Comparison of ENCODE assay signal across 15 mouse cellular contexts in genomic region chr10:8972789-8973551, GRCm38 (mm10).
A peak's percentile ranks its signal among the peaks of the same experiment; 100 is the strongest.
DNase-seq lines count a peak whose midpoint lies in the region; ATAC-seq lines count a peak whose summit lies in the region.
"Had no signal": no experiment of that assay in that cellular context is flagged by ENCODE, and none has a peak within 500 bp of the region (broad histone marks: within the 10 kb centered on the region; RNA-seq: fewer than 3 reads in every experiment).

No protein-coding gene starts in this region.

- peak overlapping the region; percentile 68 for H3K27ac ChIP-seq in heart, embryonic 13.5 days (replicated peaks)
- no peak overlapping the region for H3K27ac ChIP-seq in limb, embryonic 13.5 days
- no peak overlapping the region for H3K27ac ChIP-seq in limb, embryonic 10.5 days
- H3K27ac ChIP-seq in embryonic facial prominence, embryonic 14.5 days (replicated peaks; ENCODE audit: low read depth, low read length) = 0 out of 2 replicates have a peak overlapping the region, but pooled peaks have one; percentile 28
- H3K27ac ChIP-seq in intestine, embryonic 16.5 days (ENCODE audit: low read length) = peak overlapping the region; percentile 43
- H3K27ac ChIP-seq: heart, adult 2 months; neural tube, embryonic 13.5 days had no signal

- H3K36me3 ChIP-seq in heart, embryonic 13.5 days = no peaks in the 10 kb centered on the region
- H3K36me3 ChIP-seq in limb, embryonic 13.5 days = no peaks in the 10 kb centered on the region
- no peaks in the 10 kb centered on the region for H3K36me3 ChIP-seq in limb, embryonic 10.5 days
- no peaks in the 10 kb centered on the region for H3K36me3 ChIP-seq in embryonic facial prominence, embryonic 14.5 days (ENCODE audit: control insufficient read depth, insufficient read depth, low read length)
- no peaks in the 10 kb centered on the region for H3K36me3 ChIP-seq in intestine, embryonic 16.5 days (ENCODE audit: control insufficient read depth, insufficient read depth, low read length)
- H3K36me3 ChIP-seq: midbrain, embryonic 15.5 days; neural tube, embryonic 13.5 days had no signal

- no peak overlapping the region for H3K4me2 ChIP-seq in heart, embryonic 13.5 days
- no peak overlapping the region for H3K4me2 ChIP-seq in limb, embryonic 13.5 days (replicated peaks)
- no peak overlapping the region for H3K4me2 ChIP-seq in embryonic facial prominence, embryonic 14.5 days (ENCODE audit: low read depth, low read length)
- no peak overlapping the region for H3K4me2 ChIP-seq in intestine, embryonic 16.5 days (ENCODE audit: low read depth, low read length)
- H3K4me2 ChIP-seq: midbrain, embryonic 15.5 days; neural tube, embryonic 13.5 days had no signal

- no peak for ATAC-seq in heart, embryonic 13.5 days (ENCODE audit: extremely low read depth, insufficient number of reproducible peaks, low FRiP score, low TSS enrichment)
- ATAC-seq in limb, embryonic 13.5 days (ENCODE audit: low FRiP score, low read depth) = peak; percentile 54; the same call in 1 of the 2 replicates
- ATAC-seq in embryonic facial prominence, embryonic 14.5 days (ENCODE audit: low read depth) = peak; percentile 60
- peak; percentile 78 for ATAC-seq in intestine, embryonic 16.5 days
- ATAC-seq: midbrain, embryonic 15.5 days had no signal

- no peak overlapping the region for H3K9ac ChIP-seq in heart, embryonic 13.5 days
- H3K9ac ChIP-seq in limb, embryonic 13.5 days = no peak overlapping the region
- no peak overlapping the region for H3K9ac ChIP-seq in embryonic facial prominence, embryonic 14.5 days (ENCODE audit: low read depth, low read length)
- H3K9ac ChIP-seq in intestine, embryonic 16.5 days (ENCODE audit: low read depth, low read length) = no peak overlapping the region
- H3K9ac ChIP-seq: midbrain, embryonic 15.5 days; neural tube, embryonic 13.5 days had no signal

- no peak overlapping the region for H3K4me3 ChIP-seq in heart, embryonic 13.5 days
- H3K4me3 ChIP-seq in limb, embryonic 13.5 days = no peak overlapping the region
- H3K4me3 ChIP-seq in limb, embryonic 10.5 days = no peak overlapping the region
- no peak overlapping the region for H3K4me3 ChIP-seq in embryonic facial prominence, embryonic 14.5 days (ENCODE audit: low read depth, low read length)
- no peak overlapping the region for H3K4me3 ChIP-seq in intestine, embryonic 16.5 days (ENCODE audit: low read length)
- H3K4me3 ChIP-seq: heart, adult 2 months; midbrain, embryonic 15.5 days; neural tube, embryonic 13.5 days had no signal

- no peaks in the 10 kb centered on the region for H3K27me3 ChIP-seq in heart, embryonic 13.5 days (replicated peaks)
- no peaks in the 10 kb centered on the region for H3K27me3 ChIP-seq in limb, embryonic 13.5 days
- H3K27me3 ChIP-seq in limb, embryonic 10.5 days (ENCODE audit: low read depth, poor library complexity, severe bottlenecking) = no peaks in the 10 kb centered on the region
- H3K27me3 ChIP-seq in embryonic facial prominence, embryonic 14.5 days (replicated peaks; ENCODE audit: control insufficient read depth, insufficient read depth, low read length) = no peaks in the 10 kb centered on the region
- H3K27me3 ChIP-seq in intestine, embryonic 16.5 days (replicated peaks; ENCODE audit: control insufficient read depth, insufficient read depth, low read length) = no peaks in the 10 kb centered on the region
- H3K27me3 ChIP-seq: midbrain, embryonic 15.5 days; neural tube, embryonic 13.5 days had no signal

- 60% methylated on average over 8 of the region's 8 CpGs for WGBS in heart, embryonic 13.5 days
- 62% methylated on average over 8 of the region's 8 CpGs for WGBS in limb, embryonic 13.5 days
- WGBS in limb, embryonic 10.5 days = 82% methylated on average over 8 of the region's 8 CpGs
- WGBS in embryonic facial prominence, embryonic 14.5 days = 53% methylated on average over 8 of the region's 8 CpGs
- WGBS in intestine, embryonic 16.5 days = 48% methylated on average over 8 of the region's 8 CpGs

- no peak for DNase-seq in heart, adult 8-10 months (ENCODE audit: low spot score)
- DNase-seq in limb, embryonic 10.5 days (ENCODE audit: low spot score) = no peak
- DNase-seq in embryonic facial prominence, embryonic 14.5 days (ENCODE audit: low spot score) = peak; percentile 80
- DNase-seq in right cerebral cortex, postnatal 10 days (ENCODE audit: low spot score in 2 of 2) = no peak
- DNase-seq: adrenal gland, postnatal 14 days; kidney, adult 18-20 months; left cerebral cortex, postnatal 4 days; lung, postnatal 36 days; right cerebral cortex, postnatal 14 days had no signal

- peaks cover 33% of the 10 kb centered on the region for H3K4me1 ChIP-seq in heart, embryonic 13.5 days
- H3K4me1 ChIP-seq in limb, embryonic 13.5 days = peaks cover 30% of the 10 kb centered on the region
- H3K4me1 ChIP-seq in limb, embryonic 10.5 days = peaks cover 18% of the 10 kb centered on the region
- H3K4me1 ChIP-seq in embryonic facial prominence, embryonic 14.5 days (ENCODE audit: control insufficient read depth, insufficient read depth, low read length) = peaks cover 36% of the 10 kb centered on the region
- H3K4me1 ChIP-seq in intestine, embryonic 16.5 days (ENCODE audit: control insufficient read depth, insufficient read depth, low read length) = peaks cover 7% of the 10 kb centered on the region; the same call in 1 of the 2 replicates

- H3K9me3 ChIP-seq in heart, embryonic 13.5 days = no peaks in the 10 kb centered on the region
- H3K9me3 ChIP-seq in limb, embryonic 13.5 days = no peaks in the 10 kb centered on the region
- H3K9me3 ChIP-seq in limb, embryonic 10.5 days (replicated peaks) = no peaks in the 10 kb centered on the region
- H3K9me3 ChIP-seq in embryonic facial prominence, embryonic 14.5 days (ENCODE audit: control insufficient read depth, low read length) = no peaks in the 10 kb centered on the region
- H3K9me3 ChIP-seq in intestine, embryonic 16.5 days (ENCODE audit: control insufficient read depth, low read length) = no peaks in the 10 kb centered on the region
- H3K9me3 ChIP-seq: midbrain, embryonic 15.5 days; neural tube, embryonic 13.5 days had no signal

Comparison
In these comparisons a context has a peak if more than half of its experiments do, and no peak if none do; other contexts are left out.
1. H3K27ac ChIP-seq: peak in heart, embryonic 13.5 days (single experiment), embryonic facial prominence, embryonic 14.5 days (single experiment) and intestine, embryonic 16.5 days (single experiment); none in limb, embryonic 13.5 days (single experiment) and limb, embryonic 10.5 days (single experiment).